Mouse (Mus musculus): ENCODE data around the gene Glyat. TPM values are rescaled to one million over a fixed set of nuclear protein-coding genes. Genes with fewer than 3 reads are reported as not detected.
"Not testable (repeated sequence)": the region's sequence is repeated elsewhere in the genome, so short reads cannot be mapped to it uniquely, and the experiment has no call there.

The Glyat gene
- polyA plus RNA-seq, 1 experiment from 2014 or later: not detected

DNA sequence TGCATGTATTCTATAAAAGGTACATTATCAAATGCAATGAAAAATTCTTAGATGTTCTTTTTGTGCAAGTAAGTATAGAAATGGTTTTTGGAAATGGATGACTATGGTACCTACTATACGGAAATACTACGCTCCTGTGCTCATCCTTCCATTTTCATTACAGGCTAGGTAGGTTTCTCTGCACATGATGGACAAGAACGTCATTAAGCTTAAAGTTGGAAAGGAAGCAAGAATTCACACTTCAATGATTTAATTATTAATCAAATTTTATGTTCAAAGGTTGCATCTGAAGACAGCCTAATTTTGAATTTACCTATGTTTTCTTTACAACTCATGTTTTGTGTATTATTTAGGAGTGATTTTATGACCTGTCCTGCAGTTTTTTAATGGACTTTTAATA lies 1.2 kb downstream of the Glyat start:
- no peaks in the 10 kb centered on the region for H3K27me3 ChIP-seq (ENCODE audit: low read depth, poor library complexity, severe bottlenecking)
- 90% methylated on average over 3 of the region's 3 CpGs for WGBS
- no peaks in the 10 kb centered on the region for H3K9me3 ChIP-seq (replicated peaks)
- H3K4me1 ChIP-seq: no peaks in the 10 kb centered on the region
- no peaks in the 10 kb centered on the region for H3K36me3 ChIP-seq
- H3K27ac ChIP-seq (replicated peaks): no peak overlapping the region
- no peak overlapping the region for H3K4me3 ChIP-seq
- no peak for DNase-seq (ENCODE audit: low spot score)

DNA sequence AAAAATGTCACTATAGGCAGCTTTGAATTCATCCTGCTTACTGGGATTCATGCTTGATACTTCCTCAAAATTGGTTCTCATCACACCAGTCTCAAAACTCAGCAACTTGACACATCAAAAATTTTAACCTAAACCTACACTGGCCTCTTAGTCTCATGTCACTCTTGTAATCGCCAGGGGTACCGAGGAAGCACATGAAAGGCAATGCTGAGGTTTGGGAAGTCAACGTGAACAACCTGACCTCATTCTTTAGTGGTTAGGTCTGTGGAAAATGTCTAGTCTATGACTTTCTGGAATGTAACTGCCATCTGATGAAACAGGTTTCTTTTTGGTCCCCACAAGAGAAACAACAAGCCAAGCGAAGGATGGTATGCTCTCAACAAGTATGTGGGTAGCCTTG lies 1.9 kb downstream of the Glyat start:
- Histone ChIP-seq H3K36me3 (no peaks in the 10 kb centered on the region), H3K27ac (replicated peaks) (no peak overlapping the region), H3K4me3 (no peak overlapping the region), H3K4me1 (no peaks in the 10 kb centered on the region), H3K9me3 (replicated peaks) (no peaks in the 10 kb centered on the region), H3K27me3 (ENCODE audit: low read depth, poor library complexity, severe bottlenecking) (no peaks in the 10 kb centered on the region)
- 92% methylated on average over 4 of the region's 4 CpGs for whole genome bisulfite sequencing
- DNase-seq (ENCODE audit: low spot score): no peak

DNA sequence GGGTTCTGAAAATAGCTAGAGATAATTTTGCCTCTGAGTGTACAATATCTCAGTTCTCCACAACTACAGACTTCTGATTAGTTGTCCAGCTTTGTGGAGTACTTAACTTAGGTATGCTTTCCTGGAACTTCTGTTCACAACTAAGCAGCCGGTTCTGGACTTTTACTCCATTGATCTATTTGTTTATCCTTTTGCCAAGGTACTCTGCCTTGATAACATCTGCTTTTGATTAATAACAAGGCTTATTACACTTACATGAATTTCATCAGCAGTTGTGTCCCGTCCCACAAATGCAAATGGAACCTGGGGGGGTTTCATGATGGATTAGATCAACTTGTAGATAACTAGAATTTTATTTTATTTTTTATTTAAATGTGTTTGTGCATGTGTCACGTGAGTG lies 3.8 kb downstream of the Glyat start:
- H3K36me3 ChIP-seq: no peaks in the 10 kb centered on the region
- H3K9me3 ChIP-seq (replicated peaks): no peaks in the 10 kb centered on the region
- H3K4me3 ChIP-seq: no peak overlapping the region
- DNase-seq (ENCODE audit: low spot score): no peak
- no peaks in the 10 kb centered on the region for H3K4me1 ChIP-seq
- no peak overlapping the region for H3K27ac ChIP-seq (replicated peaks)
- H3K27me3 ChIP-seq (ENCODE audit: low read depth, poor library complexity, severe bottlenecking): no peaks in the 10 kb centered on the region
- WGBS: 81% methylated on average over 3 of the region's 3 CpGs

DNA sequence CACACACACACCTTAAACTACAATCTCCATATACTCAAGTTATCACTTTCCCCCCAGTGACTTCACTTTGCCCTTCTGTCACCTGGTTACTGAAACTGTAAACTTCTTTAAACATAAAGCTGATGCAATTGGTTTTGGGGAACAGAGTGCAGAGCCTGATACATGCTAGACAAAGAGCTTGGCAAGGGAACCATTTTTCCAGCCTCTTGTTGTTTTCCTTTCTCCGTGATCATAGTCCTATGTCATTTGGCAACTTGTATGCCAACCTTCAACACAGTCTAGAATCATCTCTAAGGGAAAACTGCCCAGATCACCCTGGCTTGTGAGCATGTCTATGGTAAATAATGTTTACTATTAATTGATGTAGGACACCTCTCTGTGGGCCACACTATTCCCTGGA lies 4.9 kb downstream of the Glyat start:
- 88% methylated on average over 1 of the region's 1 CpGs for WGBS
- no peak overlapping the region for H3K27ac ChIP-seq (replicated peaks)
- no peak overlapping the region for H3K4me3 ChIP-seq
- no peaks in the 10 kb centered on the region for H3K27me3 ChIP-seq (ENCODE audit: low read depth, poor library complexity, severe bottlenecking)
- no peaks in the 10 kb centered on the region for H3K9me3 ChIP-seq (replicated peaks)
- DNase-seq (ENCODE audit: low spot score): no peak
- no peaks in the 10 kb centered on the region for H3K4me1 ChIP-seq
- H3K36me3 ChIP-seq: no peaks in the 10 kb centered on the region

DNA sequence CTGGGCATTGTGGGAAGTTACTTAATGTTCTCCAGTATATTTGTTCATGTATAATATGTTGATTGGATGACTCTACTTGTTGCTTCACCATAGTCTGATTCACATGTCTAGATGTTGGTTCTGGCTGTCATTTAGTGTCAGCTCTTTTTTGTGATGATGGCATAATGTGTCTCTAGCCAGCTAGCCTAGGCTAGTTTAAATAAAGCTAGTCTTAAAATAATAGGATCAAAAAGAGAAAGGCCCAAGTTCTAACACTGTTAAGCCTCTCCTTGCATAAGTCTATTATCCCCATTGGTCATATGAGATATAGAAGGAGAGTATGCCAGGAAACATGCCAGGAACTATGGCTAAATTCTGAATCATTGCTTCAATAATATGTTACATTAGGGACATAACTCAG lies 16.4 kb downstream of the Glyat start:
- Histone ChIP-seq H3K27me3 (ENCODE audit: low read depth, poor library complexity, severe bottlenecking) (no peaks in the 10 kb centered on the region), H3K27ac (replicated peaks) (no peak overlapping the region), H3K4me3 (no peak overlapping the region), H3K9me3 (replicated peaks) (no peaks in the 10 kb centered on the region), H3K36me3 (no peaks in the 10 kb centered on the region), H3K4me1 (no peaks in the 10 kb centered on the region)
- DNase-seq (ENCODE audit: low spot score): no peak

DNA sequence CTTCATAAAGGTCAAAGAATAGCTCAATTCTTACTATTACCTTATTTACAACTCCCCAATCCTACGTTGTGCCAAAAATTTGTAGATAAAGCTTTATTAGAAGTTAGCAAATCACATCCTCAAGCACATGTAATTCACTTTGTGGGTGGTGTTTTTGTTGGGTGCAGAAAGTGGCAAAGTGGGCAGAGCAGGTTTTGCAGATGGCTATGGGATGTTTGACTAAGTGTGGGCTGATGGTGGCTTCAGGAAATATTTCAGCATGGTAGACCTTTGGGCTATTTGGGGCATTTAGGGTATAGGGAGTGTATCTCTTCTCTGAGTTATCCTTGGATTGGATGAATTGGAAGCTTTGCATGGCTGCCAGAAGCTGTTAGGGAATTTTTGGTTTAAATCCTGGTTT lies 33.0 kb downstream of the Glyat start:
- Histone ChIP-seq H3K4me3 (no peak overlapping the region), H3K27me3 (ENCODE audit: low read depth, poor library complexity, severe bottlenecking) (no peaks in the 10 kb centered on the region), H3K4me1 (no peaks in the 10 kb centered on the region), H3K9me3 (replicated peaks) (peaks cover 20% of the 10 kb centered on the region; the same call in 1 of the 2 replicates), H3K36me3 (no peaks in the 10 kb centered on the region), H3K27ac (replicated peaks) (no peak overlapping the region)
- WGBS: 72% methylated on average over 1 of the region's 1 CpGs
- no peak for DNase-seq (ENCODE audit: low spot score)

DNA sequence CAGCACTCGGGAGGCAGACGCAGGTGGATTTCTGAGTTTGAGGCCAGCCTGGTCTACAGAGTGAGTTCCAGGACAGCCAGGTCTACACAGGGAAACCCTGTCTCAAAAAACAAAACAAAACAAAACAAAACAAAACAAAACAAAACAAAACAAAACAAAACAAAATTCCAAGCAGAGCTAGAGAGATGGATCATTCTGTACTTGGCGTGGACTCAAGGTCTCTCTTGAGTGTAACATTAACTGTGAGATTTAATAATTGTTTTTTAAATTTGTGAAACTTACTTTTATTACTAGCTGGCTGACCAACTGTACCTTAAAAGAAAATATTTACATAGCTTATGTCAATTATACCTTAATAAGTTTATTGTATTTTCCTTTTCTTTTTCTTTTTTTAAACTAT lies 35.5 kb downstream of the Glyat start:
- H3K9me3 ChIP-seq (replicated peaks); H3K27me3 ChIP-seq (ENCODE audit: low read depth, poor library complexity, severe bottlenecking); DNase-seq (ENCODE audit: low spot score); H3K4me3 ChIP-seq; H3K36me3 ChIP-seq; H3K27ac ChIP-seq (replicated peaks); H3K4me1 ChIP-seq: not testable (repeated sequence)
- 93% methylated on average over 3 of the region's 3 CpGs for WGBS

DNA sequence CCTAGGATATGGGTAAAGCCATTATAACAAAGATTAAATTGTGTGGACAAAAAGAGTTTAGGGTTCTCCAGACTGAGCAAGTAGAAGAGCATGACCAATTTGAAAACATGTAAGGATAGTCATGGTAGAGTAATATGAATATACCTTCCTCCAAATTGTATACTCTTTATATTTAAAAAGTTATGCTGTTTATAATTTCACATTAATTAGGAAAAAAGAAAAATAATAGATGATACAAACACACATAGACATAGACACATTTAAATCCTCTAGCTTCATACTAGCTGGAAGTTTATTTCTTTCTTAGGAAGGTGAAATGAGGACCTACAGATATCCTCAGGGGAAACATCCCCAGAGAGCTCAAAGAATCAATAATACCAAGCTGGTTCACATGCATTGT lies 37.0 kb downstream of the Glyat start, which contains the start of gene Olfr1442:
Olfr1442 (plus strand) TSS at position 301 of the 400 bp plus-strand sequence.
- H3K36me3 ChIP-seq: no peaks in the 10 kb centered on the region
- H3K27ac ChIP-seq (replicated peaks): no peak within 1 kb of the TSS
- H3K4me3 ChIP-seq: no peak within 1 kb of the TSS
- H3K9me3 ChIP-seq (replicated peaks): no peaks in the 10 kb centered on the region
- no peak for DNase-seq (ENCODE audit: low spot score)
- no peaks in the 10 kb centered on the region for H3K27me3 ChIP-seq (ENCODE audit: low read depth, poor library complexity, severe bottlenecking)
- H3K4me1 ChIP-seq: no peaks in the 10 kb centered on the region

DNA sequence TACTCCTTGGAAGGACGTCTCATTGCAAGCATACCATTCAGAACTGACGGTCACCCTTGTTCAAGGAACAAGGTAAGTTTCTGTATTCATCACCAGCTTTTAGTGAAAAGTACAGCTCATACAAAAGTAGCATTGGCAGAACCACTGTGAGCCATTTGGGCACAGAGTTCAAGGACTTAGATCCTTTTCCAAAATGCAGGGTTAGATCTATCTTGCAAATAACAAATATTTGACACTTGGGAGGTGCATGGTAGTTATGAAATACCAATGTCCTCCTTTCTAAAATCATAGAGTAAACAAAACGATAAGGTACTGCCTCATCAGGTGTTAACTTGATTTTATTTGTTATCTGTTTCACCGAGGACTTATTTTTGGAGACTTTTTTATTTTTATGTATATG lies 37.9 kb downstream of the Glyat start:
- no peak overlapping the region for H3K27ac ChIP-seq (replicated peaks)
- H3K9me3 ChIP-seq (replicated peaks): no peaks in the 10 kb centered on the region
- H3K36me3 ChIP-seq: no peaks in the 10 kb centered on the region
- no peaks in the 10 kb centered on the region for H3K27me3 ChIP-seq (ENCODE audit: low read depth, poor library complexity, severe bottlenecking)
- 87% methylated on average over 4 of the region's 4 CpGs for WGBS
- H3K4me3 ChIP-seq: no peak overlapping the region
- no peak for DNase-seq (ENCODE audit: low spot score)
- H3K4me1 ChIP-seq: no peaks in the 10 kb centered on the region

DNA sequence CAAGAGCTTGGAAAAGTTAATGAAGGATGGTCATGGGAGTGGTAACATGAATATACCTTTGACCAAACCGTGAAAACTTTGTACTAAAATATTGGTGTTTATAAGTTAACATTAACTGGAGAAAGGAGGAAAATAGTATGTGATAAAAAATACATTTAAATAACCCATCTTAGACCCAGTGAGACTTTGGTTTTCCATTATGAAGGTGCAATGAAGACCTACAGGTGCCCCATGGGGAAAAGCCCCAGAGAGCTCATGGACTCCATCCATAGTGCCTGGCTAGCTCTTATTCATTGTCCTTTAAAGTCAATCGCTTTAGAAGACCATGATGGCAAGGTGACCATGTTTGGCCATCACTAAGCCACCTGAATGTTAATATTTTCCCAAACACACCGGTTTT lies 44.7 kb downstream of the Glyat start, which contains the start of gene Olfr1443:
Olfr1443 (plus strand) TSS at position 301 of the 400 bp plus-strand sequence.
- 73% methylated on average over 3 of the region's 3 CpGs for WGBS
- H3K27ac ChIP-seq (replicated peaks): no peak within 1 kb of the TSS
- H3K36me3 ChIP-seq: no peaks in the 10 kb centered on the region
- no peaks in the 10 kb centered on the region for H3K27me3 ChIP-seq (ENCODE audit: low read depth, poor library complexity, severe bottlenecking)
- DNase-seq (ENCODE audit: low spot score): no peak
- no peak within 1 kb of the TSS for H3K4me3 ChIP-seq
- H3K9me3 ChIP-seq (replicated peaks): no peaks in the 10 kb centered on the region
- no peaks in the 10 kb centered on the region for H3K4me1 ChIP-seq

DNA sequence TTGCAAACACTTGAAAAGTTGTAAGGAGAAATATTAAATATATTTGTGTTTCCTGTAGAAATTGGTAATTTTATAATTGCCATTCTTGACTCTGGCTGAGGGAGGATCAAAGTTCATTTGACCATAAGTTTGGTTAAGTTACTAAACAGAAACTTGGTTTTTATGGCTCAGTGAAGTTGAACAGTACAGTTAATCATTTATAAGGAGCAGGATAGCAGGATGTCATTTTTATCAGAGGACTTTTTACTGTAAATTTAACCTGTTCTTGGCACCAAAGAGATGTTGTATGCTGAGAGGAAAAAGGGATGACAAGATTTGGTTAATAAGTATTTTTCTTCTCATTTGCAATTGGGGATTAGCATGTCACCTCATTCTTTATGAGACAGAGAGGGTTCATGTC lies 51.5 kb downstream of the Glyat start:
- Histone ChIP-seq H3K36me3 (no peaks in the 10 kb centered on the region), H3K9me3 (replicated peaks) (no peaks in the 10 kb centered on the region), H3K27me3 (ENCODE audit: low read depth, poor library complexity, severe bottlenecking) (no peaks in the 10 kb centered on the region), H3K4me3 (no peak overlapping the region), H3K4me1 (no peaks in the 10 kb centered on the region), H3K27ac (replicated peaks) (no peak overlapping the region)
- no peak for DNase-seq (ENCODE audit: low spot score)

DNA sequence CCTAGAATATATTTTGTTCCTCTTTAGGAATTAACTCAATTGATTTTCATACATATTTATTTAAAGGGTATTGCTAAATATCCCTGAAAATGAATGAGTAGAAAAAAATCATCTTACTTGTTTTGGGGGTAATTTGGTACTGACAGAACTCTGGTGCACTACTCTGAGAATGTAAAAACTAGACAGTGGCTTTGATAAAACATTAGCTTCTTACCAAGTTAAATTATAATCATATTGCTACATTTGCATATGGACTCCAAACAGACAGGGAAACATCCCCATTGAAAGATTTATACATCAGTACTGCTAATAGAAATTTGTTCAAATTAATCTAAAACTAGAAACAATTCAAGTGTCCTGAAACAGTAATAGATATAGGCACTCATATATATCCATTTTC lies 52.1 kb downstream of the Glyat start:
- Histone ChIP-seq H3K4me1 (no peaks in the 10 kb centered on the region), H3K27ac (replicated peaks) (no peak overlapping the region), H3K36me3 (no peaks in the 10 kb centered on the region)

DNA sequence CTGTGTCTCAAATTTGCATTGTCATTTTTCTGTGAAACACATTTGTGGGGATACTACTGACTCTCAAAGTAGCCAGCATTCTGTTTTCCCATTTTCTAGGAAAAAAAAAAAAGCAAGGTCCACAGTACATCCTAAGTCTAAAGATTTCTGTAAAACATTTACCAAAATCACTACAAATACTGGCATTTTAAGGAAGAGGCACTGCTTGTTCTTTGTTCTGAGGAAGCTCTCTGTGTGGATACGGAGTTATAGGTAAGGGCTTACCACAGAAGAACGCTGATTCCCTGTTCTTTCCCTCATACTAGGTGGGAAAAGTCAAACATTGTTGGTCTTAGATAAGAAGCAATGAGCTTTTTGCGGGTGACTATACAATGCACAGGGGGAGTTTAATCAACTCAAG lies 62.5 kb downstream of the Glyat start, which contains the start of gene Keg1:
Keg1 (plus strand) TSS at position 197 of the 400 bp plus-strand sequence.
- Histone ChIP-seq H3K27me3 (ENCODE audit: low read depth, poor library complexity, severe bottlenecking) (no peaks in the 10 kb centered on the region), H3K4me1 (no peaks in the 10 kb centered on the region), H3K9me3 (replicated peaks) (no peaks in the 10 kb centered on the region), H3K27ac (replicated peaks) (no peak within 1 kb of the TSS), H3K4me3 (no peak within 1 kb of the TSS), H3K36me3 (no peaks in the 10 kb centered on the region)
- DNase-seq (ENCODE audit: low spot score): no peak
- WGBS: 82% methylated on average over 3 of the region's 3 CpGs

More for the DNA sequence above, 52.1 kb downstream of the Glyat start:
- no peaks in the 10 kb centered on the region for H3K9me3 ChIP-seq (replicated peaks)
- no peaks in the 10 kb centered on the region for H3K27me3 ChIP-seq (ENCODE audit: low read depth, poor library complexity, severe bottlenecking)
- DNase-seq (ENCODE audit: low spot score): no peak
- H3K4me3 ChIP-seq: no peak overlapping the region

DNA sequence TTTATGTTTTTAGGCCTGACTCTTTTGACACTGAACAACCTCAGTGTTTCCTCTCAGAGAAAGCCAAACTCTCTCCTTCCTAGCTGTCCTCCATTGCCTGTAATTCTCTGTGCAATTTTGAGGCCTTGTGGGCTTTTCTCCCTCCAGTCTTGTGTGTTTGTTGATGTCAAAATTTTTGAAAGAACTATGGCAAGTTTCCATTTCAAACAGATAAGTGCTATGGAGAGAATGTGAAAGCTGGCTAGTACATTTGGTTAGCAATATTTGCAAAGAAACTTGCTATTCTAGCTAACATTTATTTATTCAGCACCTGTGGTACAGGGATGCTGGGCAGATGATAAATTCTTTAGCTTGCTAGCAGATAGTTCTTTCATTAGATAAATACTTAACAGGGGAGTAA lies 63.1 kb downstream of the Glyat start:
- no peaks in the 10 kb centered on the region for H3K4me1 ChIP-seq
- no peak for DNase-seq (ENCODE audit: low spot score)
- no peak overlapping the region for H3K4me3 ChIP-seq
- no peak overlapping the region for H3K27ac ChIP-seq (replicated peaks)
- H3K27me3 ChIP-seq (ENCODE audit: low read depth, poor library complexity, severe bottlenecking): no peaks in the 10 kb centered on the region
- no peaks in the 10 kb centered on the region for H3K9me3 ChIP-seq (replicated peaks)
- no peaks in the 10 kb centered on the region for H3K36me3 ChIP-seq

Measured in midbrain, embryonic 10.5 days (tissue).